Mouse (Mus musculus) neural tube, embryonic 10.5 days (tissue): ENCODE results near the gene Olfr1368.

ENCODE experiments used
- DNase-seq: peaks from one replicate; pipeline ENCODE4 v3.0.0-alpha.2; 2017; ENCODE audit warnings: low spot score; ENCODE audit errors: extremely low spot score

Gene Olfr1368

GRCm38 (mm10) chr13:21145767-21146166 is at the start of gene Olfr1368:
TSS of gene Olfr1368 (minus strand) at chr13:21145867.
- DNase-seq, result no peak

GRCm38 (mm10) chr13:21185521-21185920 is 39.9 kb upstream of the Olfr1368 start:
- DNase-seq, result no peak

GRCm38 (mm10) chr13:21183661-21184060 is 38.0 kb upstream of the Olfr1368 start:
- DNase-seq, result no peak

- no peak for DNase-seq
Observed at GRCm38 (mm10) chr13:21183066-21183465, 37.4 kb upstream of the Olfr1368 start.

- no peak for DNase-seq
Observed at GRCm38 (mm10) chr13:21181996-21182395, 36.3 kb upstream of the Olfr1368 start.

- DNase-seq, result peak; percentile 80
Observed at GRCm38 (mm10) chr13:21180551-21181530, 35.2 kb upstream of the Olfr1368 start.

- peak; percentile 92 for DNase-seq
Observed at GRCm38 (mm10) chr13:21179724-21180550, 34.3 kb upstream of the Olfr1368 start.

GRCm38 (mm10) chr13:21179367-21179723 is 33.7 kb upstream of the Olfr1368 start, which contains the start of gene Trim27:
TSS of gene Trim27 (plus strand) at chr13:21179445.
- DNase-seq, result no peak

- no peak for DNase-seq
Observed at GRCm38 (mm10) chr13:21178364-21178763, 32.7 kb upstream of the Olfr1368 start.

GRCm38 (mm10) chr13:21177657-21178056 is 32.0 kb upstream of the Olfr1368 start:
- no peak for DNase-seq

GRCm38 (mm10) chr13:21176733-21177132 is 31.1 kb upstream of the Olfr1368 start:
- DNase-seq, result no peak

GRCm38 (mm10) chr13:21173072-21173471 is 27.4 kb upstream of the Olfr1368 start:
- peak; percentile 80 for DNase-seq

- peak; percentile 85 for DNase-seq
Observed at GRCm38 (mm10) chr13:21172241-21173027, 26.8 kb upstream of the Olfr1368 start.

- peak; percentile 51 for DNase-seq
Observed at GRCm38 (mm10) chr13:21171600-21172150, 26.0 kb upstream of the Olfr1368 start.

GRCm38 (mm10) chr13:21171156-21171530 is 25.5 kb upstream of the Olfr1368 start:
- peak; percentile 39 for DNase-seq

- no peak for DNase-seq
Observed at GRCm38 (mm10) chr13:21170431-21171155, 24.9 kb upstream of the Olfr1368 start.

- peak; percentile 84 for DNase-seq
Observed at GRCm38 (mm10) chr13:21169657-21170430, 24.2 kb upstream of the Olfr1368 start.

- DNase-seq, result peak; percentile 31
Observed at GRCm38 (mm10) chr13:21169121-21169656, 23.5 kb upstream of the Olfr1368 start.

GRCm38 (mm10) chr13:21168371-21169011 is 22.8 kb upstream of the Olfr1368 start:
- DNase-seq, result peak; percentile 61
